Mouse (Mus musculus): ENCODE results near the gene Afap1l2. TPM values are rescaled to one million over a fixed set of nuclear protein-coding genes. Genes with fewer than 3 reads are reported as not detected.
A peak's percentile ranks its signal among the peaks of the same experiment; 100 is the strongest.

Gene Afap1l2
- total and polyA plus RNA-seq, 2 experiments from 2014 or later = 8.1 to 15.3 TPM

- 90% methylated on average over 9 of the region's 9 CpGs for WGBS
- no peaks in the 10 kb centered on the region for H3K36me3 ChIP-seq (ENCODE audit: insufficient read depth, low read length)
- no peak overlapping the region for H3K4me2 ChIP-seq (ENCODE audit: low read depth, low read length, poor library complexity, severe bottlenecking)
- no peak overlapping the region for H3K4me3 ChIP-seq (ENCODE audit: low read depth, low read length)
- H3K9me3 ChIP-seq (ENCODE audit: low read length) = no peaks in the 10 kb centered on the region
- peak; percentile 34 for TF ChIP-seq CTCF (IDR thresholded peaks at IDR 0.05)
- no peak overlapping the region for H3K27ac ChIP-seq (ENCODE audit: low read depth, low read length)
- DNase-seq (ENCODE audit: low spot score) (no peak), ATAC-seq (ENCODE audit: low FRiP score) (no peak)
- no peaks in the 10 kb centered on the region for H3K4me1 ChIP-seq (ENCODE audit: insufficient read depth, low read length)
- no peaks in the 10 kb centered on the region for H3K27me3 ChIP-seq (ENCODE audit: insufficient read depth, low read length)
- H3K9ac ChIP-seq (replicated peaks; ENCODE audit: low read length, poor library complexity, severe bottlenecking) = no peak overlapping the region
Measured at GRCm38 (mm10) chr19:56930029-56930428, 78.0 kb downstream of the Afap1l2 start.

GRCm38 (mm10) chr19:56929392-56929791, 78.6 kb downstream of the Afap1l2 start:
- Histone ChIP-seq H3K27me3 (ENCODE audit: insufficient read depth, low read length) (no peaks in the 10 kb centered on the region), H3K4me1 (ENCODE audit: insufficient read depth, low read length) (no peaks in the 10 kb centered on the region), H3K4me2 (ENCODE audit: low read depth, low read length, poor library complexity, severe bottlenecking) (no peak overlapping the region), H3K4me3 (ENCODE audit: low read depth, low read length) (no peak overlapping the region), H3K27ac (ENCODE audit: low read depth, low read length) (no peak overlapping the region), H3K9ac (replicated peaks; ENCODE audit: low read length, poor library complexity, severe bottlenecking) (no peak overlapping the region), H3K9me3 (ENCODE audit: low read length) (no peaks in the 10 kb centered on the region), H3K36me3 (ENCODE audit: insufficient read depth, low read length) (no peaks in the 10 kb centered on the region)
- 71% methylated on average over 3 of the region's 3 CpGs for WGBS
- TF ChIP-seq CTCF (IDR thresholded peaks at IDR 0.05) = no peak
- ATAC-seq (ENCODE audit: low FRiP score) (no peak), DNase-seq (ENCODE audit: low spot score) (no peak)

- DNase-seq (ENCODE audit: low spot score) (no peak), ATAC-seq (ENCODE audit: low FRiP score) (no peak)
- H3K9ac ChIP-seq (replicated peaks; ENCODE audit: low read length, poor library complexity, severe bottlenecking) = no peak overlapping the region
- no peak for TF ChIP-seq CTCF (IDR thresholded peaks at IDR 0.05)
- no peaks in the 10 kb centered on the region for H3K27me3 ChIP-seq (ENCODE audit: insufficient read depth, low read length)
- no peak overlapping the region for H3K4me2 ChIP-seq (ENCODE audit: low read depth, low read length, poor library complexity, severe bottlenecking)
- no peaks in the 10 kb centered on the region for H3K9me3 ChIP-seq (ENCODE audit: low read length)
- WGBS = 67% methylated on average over 5 of the region's 5 CpGs
- no peak overlapping the region for H3K27ac ChIP-seq (ENCODE audit: low read depth, low read length)
- H3K4me1 ChIP-seq (ENCODE audit: insufficient read depth, low read length) = no peaks in the 10 kb centered on the region
- no peak overlapping the region for H3K4me3 ChIP-seq (ENCODE audit: low read depth, low read length)
- no peaks in the 10 kb centered on the region for H3K36me3 ChIP-seq (ENCODE audit: insufficient read depth, low read length)
Measured at GRCm38 (mm10) chr19:56921744-56922143, 86.3 kb downstream of the Afap1l2 start.

- Histone ChIP-seq H3K9ac (replicated peaks; ENCODE audit: low read length, poor library complexity, severe bottlenecking) (no peak overlapping the region), H3K27me3 (ENCODE audit: insufficient read depth, low read length) (no peaks in the 10 kb centered on the region), H3K27ac (ENCODE audit: low read depth, low read length) (no peak overlapping the region), H3K4me3 (ENCODE audit: low read depth, low read length) (no peak overlapping the region), H3K4me2 (ENCODE audit: low read depth, low read length, poor library complexity, severe bottlenecking) (no peak overlapping the region), H3K4me1 (ENCODE audit: insufficient read depth, low read length) (no peaks in the 10 kb centered on the region), H3K9me3 (ENCODE audit: low read length) (no peaks in the 10 kb centered on the region), H3K36me3 (ENCODE audit: insufficient read depth, low read length) (no peaks in the 10 kb centered on the region)
- DNase-seq (ENCODE audit: low spot score) (no peak), ATAC-seq (ENCODE audit: low FRiP score) (no peak)
- WGBS = 92% methylated on average over 13 of the region's 13 CpGs
- TF ChIP-seq CTCF (IDR thresholded peaks at IDR 0.05) = no peak
Measured at GRCm38 (mm10) chr19:56920232-56920631, 87.8 kb downstream of the Afap1l2 start.

- Histone ChIP-seq H3K27me3 (ENCODE audit: insufficient read depth, low read length) (no peaks in the 10 kb centered on the region), H3K36me3 (ENCODE audit: insufficient read depth, low read length) (no peaks in the 10 kb centered on the region), H3K4me3 (ENCODE audit: low read depth, low read length) (no peak overlapping the region), H3K27ac (ENCODE audit: low read depth, low read length) (no peak overlapping the region), H3K4me1 (ENCODE audit: insufficient read depth, low read length) (no peaks in the 10 kb centered on the region), H3K9me3 (ENCODE audit: low read length) (no peaks in the 10 kb centered on the region), H3K9ac (replicated peaks; ENCODE audit: low read length, poor library complexity, severe bottlenecking) (no peak overlapping the region), H3K4me2 (ENCODE audit: low read depth, low read length, poor library complexity, severe bottlenecking) (no peak overlapping the region)
- peak; percentile 89 for TF ChIP-seq CTCF (IDR thresholded peaks at IDR 0.05)
- DNase-seq (ENCODE audit: low spot score) (peak; percentile 92), ATAC-seq (ENCODE audit: low FRiP score) (no peak)
- WGBS = 32% methylated on average over 7 of the region's 7 CpGs
Measured at GRCm38 (mm10) chr19:56919628-56920027, 88.4 kb downstream of the Afap1l2 start.

- WGBS = 56% methylated on average over 6 of the region's 6 CpGs
- ATAC-seq (ENCODE audit: low FRiP score) = no peak
- Histone ChIP-seq H3K9ac (replicated peaks; ENCODE audit: low read length, poor library complexity, severe bottlenecking) (no peak overlapping the region), H3K4me3 (ENCODE audit: low read depth, low read length) (no peak overlapping the region), H3K4me2 (ENCODE audit: low read depth, low read length, poor library complexity, severe bottlenecking) (no peak overlapping the region), H3K9me3 (ENCODE audit: low read length) (no peaks in the 10 kb centered on the region), H3K27me3 (ENCODE audit: insufficient read depth, low read length) (no peaks in the 10 kb centered on the region), H3K36me3 (ENCODE audit: insufficient read depth, low read length) (no peaks in the 10 kb centered on the region), H3K27ac (ENCODE audit: low read depth, low read length) (no peak overlapping the region), H3K4me1 (ENCODE audit: insufficient read depth, low read length) (no peaks in the 10 kb centered on the region)
- no peak for DNase-seq (ENCODE audit: low spot score)
- no peak for TF ChIP-seq CTCF (IDR thresholded peaks at IDR 0.05)
Measured at GRCm38 (mm10) chr19:56915084-56915483, 92.9 kb downstream of the Afap1l2 start.

Measured in midbrain, postnatal 0 days (tissue).